ENCODE assay signal across 16 mouse cellular contexts in genomic region chr2:74123360-74124074, GRCm38 (mm10).
DNase-seq lines count a peak whose midpoint lies in the region; ATAC-seq and TF ChIP-seq lines count a peak whose summit lies in the region.
"Had no signal": no experiment of that assay in that cellular context is flagged by ENCODE, and none has a peak within 500 bp of the region (broad histone marks: within the 10 kb centered on the region; RNA-seq: fewer than 3 reads in every experiment).

No protein-coding gene starts in this region.

- no peaks in the 10 kb centered on the region for H3K9me3 ChIP-seq in midbrain, embryonic 12.5 days
- no peaks in the 10 kb centered on the region for H3K9me3 ChIP-seq in midbrain, embryonic 16.5 days (replicated peaks; ENCODE audit: control insufficient read depth, low read length, poor library complexity, severe bottlenecking)
- no peaks in the 10 kb centered on the region for H3K9me3 ChIP-seq in hindbrain, embryonic 16.5 days (ENCODE audit: control insufficient read depth, low read length)
- H3K9me3 ChIP-seq in midbrain, postnatal 0 days (ENCODE audit: low read length) = no peaks in the 10 kb centered on the region
- H3K9me3 ChIP-seq: stomach, embryonic 15.5 days had no signal

- H3K36me3 ChIP-seq in midbrain, embryonic 12.5 days = no peaks in the 10 kb centered on the region
- H3K36me3 ChIP-seq in midbrain, embryonic 16.5 days (ENCODE audit: control insufficient read depth, insufficient read depth, low read length) = no peaks in the 10 kb centered on the region
- no peaks in the 10 kb centered on the region for H3K36me3 ChIP-seq in hindbrain, embryonic 16.5 days (ENCODE audit: control insufficient read depth, insufficient read depth, low read length)
- H3K36me3 ChIP-seq in midbrain, postnatal 0 days (ENCODE audit: insufficient read depth, low read length) = no peaks in the 10 kb centered on the region
- H3K36me3 ChIP-seq: stomach, embryonic 15.5 days had no signal

- peak; percentile 74 for ATAC-seq in midbrain, embryonic 12.5 days (ENCODE audit: low FRiP score, low read depth)
- ATAC-seq in midbrain, embryonic 16.5 days = no peak
- ATAC-seq in hindbrain, embryonic 16.5 days = peak; percentile 69
- ATAC-seq in midbrain, postnatal 0 days (ENCODE audit: low FRiP score) = no peak
- ATAC-seq: intestine, embryonic 16.5 days had no signal

- no peak overlapping the region for H3K4me2 ChIP-seq in midbrain, embryonic 12.5 days (replicated peaks)
- H3K4me2 ChIP-seq in midbrain, embryonic 16.5 days (ENCODE audit: low read length) = no peak overlapping the region
- no peak overlapping the region for H3K4me2 ChIP-seq in hindbrain, embryonic 16.5 days (ENCODE audit: low read length)
- no peak overlapping the region for H3K4me2 ChIP-seq in midbrain, postnatal 0 days (ENCODE audit: low read depth, low read length, poor library complexity, severe bottlenecking)
- H3K4me2 ChIP-seq: liver, embryonic 11.5 days; stomach, embryonic 15.5 days had no signal

- H3K4me1 ChIP-seq in midbrain, embryonic 12.5 days = peaks cover 23% of the 10 kb centered on the region
- H3K4me1 ChIP-seq in midbrain, embryonic 16.5 days (ENCODE audit: control insufficient read depth, insufficient read depth, low read length) = peaks cover 17% of the 10 kb centered on the region
- H3K4me1 ChIP-seq in hindbrain, embryonic 16.5 days (ENCODE audit: control insufficient read depth, insufficient read depth, low read depth, low read length) = peaks cover 7% of the 10 kb centered on the region
- peaks cover 2% of the 10 kb centered on the region; the same call in 1 of the 2 replicates for H3K4me1 ChIP-seq in midbrain, postnatal 0 days (ENCODE audit: insufficient read depth, low read length)
- H3K4me1 ChIP-seq in cerebellum, adult 2 months (ENCODE audit: control insufficient read depth, insufficient read depth, low read length) = no peaks in the 10 kb centered on the region
- H3K4me1 ChIP-seq: megakaryocyte, embryonic 14.5 days; stomach, embryonic 15.5 days had no signal

- H3K27me3 ChIP-seq in midbrain, embryonic 12.5 days = peaks cover 16% of the 10 kb centered on the region
- no peaks in the 10 kb centered on the region for H3K27me3 ChIP-seq in midbrain, embryonic 16.5 days (ENCODE audit: control insufficient read depth, insufficient read depth, low read depth, low read length)
- H3K27me3 ChIP-seq in hindbrain, embryonic 16.5 days (replicated peaks; ENCODE audit: control insufficient read depth, insufficient read depth, low read length) = no peaks in the 10 kb centered on the region
- H3K27me3 ChIP-seq in midbrain, postnatal 0 days (ENCODE audit: insufficient read depth, low read length) = no peaks in the 10 kb centered on the region
- H3K27me3 ChIP-seq in cerebellum, adult 2 months (ENCODE audit: control insufficient read depth, insufficient read depth, low read length) = no peaks in the 10 kb centered on the region
- H3K27me3 ChIP-seq: stomach, embryonic 15.5 days had no signal

- H3K4me3 ChIP-seq in midbrain, embryonic 12.5 days = no peak overlapping the region
- H3K4me3 ChIP-seq in midbrain, embryonic 16.5 days (ENCODE audit: low read depth, low read length) = no peak overlapping the region
- no peak overlapping the region for H3K4me3 ChIP-seq in hindbrain, embryonic 16.5 days (ENCODE audit: low read length)
- no peak overlapping the region for H3K4me3 ChIP-seq in midbrain, postnatal 0 days (ENCODE audit: low read depth, low read length)
- H3K4me3 ChIP-seq in cerebellum, adult 2 months (replicated peaks; ENCODE audit: insufficient read depth, low read depth, low read length) = no peak overlapping the region
- H3K4me3 ChIP-seq: left cerebral cortex, adult 2 months; megakaryocyte, embryonic 14.5 days; stomach, embryonic 15.5 days had no signal

- no peak overlapping the region for H3K9ac ChIP-seq in midbrain, embryonic 12.5 days (replicated peaks)
- no peak overlapping the region for H3K9ac ChIP-seq in midbrain, embryonic 16.5 days (ENCODE audit: low read depth, low read length)
- no peak overlapping the region for H3K9ac ChIP-seq in hindbrain, embryonic 16.5 days (ENCODE audit: low read depth, low read length)
- H3K9ac ChIP-seq in midbrain, postnatal 0 days (replicated peaks; ENCODE audit: low read length, poor library complexity, severe bottlenecking) = no peak overlapping the region
- H3K9ac ChIP-seq: stomach, embryonic 15.5 days had no signal

- TF ChIP-seq POLR2A in cerebellum, adult 2 months (IDR thresholded peaks at IDR 0.05; ENCODE audit: borderline replicate concordance, insufficient read depth, low read length) = no peak

- no peak overlapping the region for H3K27ac ChIP-seq in midbrain, embryonic 12.5 days (replicated peaks)
- H3K27ac ChIP-seq in midbrain, embryonic 16.5 days (ENCODE audit: low read length) = no peak overlapping the region
- H3K27ac ChIP-seq in hindbrain, embryonic 16.5 days (ENCODE audit: low read depth, low read length) = no peak overlapping the region
- H3K27ac ChIP-seq in midbrain, postnatal 0 days (ENCODE audit: low read depth, low read length) = no peak overlapping the region
- no peak overlapping the region for H3K27ac ChIP-seq in cerebellum, adult 2 months (ENCODE audit: insufficient read depth, low read length)
- H3K27ac ChIP-seq: left cerebral cortex, adult 2 months; stomach, embryonic 15.5 days had no signal

- TF ChIP-seq CTCF in midbrain, postnatal 0 days (IDR thresholded peaks at IDR 0.05) = no peak
- no peak for TF ChIP-seq CTCF in cerebellum, adult 2 months (IDR thresholded peaks at IDR 0.05; ENCODE audit: borderline replicate concordance, insufficient read depth, low read depth, low read length)

- DNase-seq in cerebellum, postnatal 10 days = peak; percentile 46 to 58
- DNase-seq in cerebellum, adult 9-11 months = no peak
- peak; percentile 21 for DNase-seq in midbrain, postnatal 0 days (ENCODE audit: low spot score)
- DNase-seq in cerebellum, adult 2 months = no peak
- DNase-seq in urinary bladder, postnatal 14 days (ENCODE audit: low spot score) = no peak
- DNase-seq: adrenal gland, postnatal 14 days; heart, adult 18-20 months; thymus, postnatal 25 days had no signal

- 25% methylated on average over 6 of the region's 6 CpGs for WGBS in midbrain, embryonic 12.5 days
- WGBS in midbrain, embryonic 16.5 days = 20% methylated on average over 6 of the region's 6 CpGs
- 21% methylated on average over 6 of the region's 6 CpGs for WGBS in hindbrain, embryonic 16.5 days
- 30% methylated on average over 6 of the region's 6 CpGs for WGBS in midbrain, postnatal 0 days
- WGBS in cerebellum, adult 2 months = 45% methylated on average over 6 of the region's 6 CpGs

Comparison
In these comparisons a context has a peak if more than half of its experiments do, and no peak if none do; other contexts are left out.
1. DNase-seq: peak in cerebellum, postnatal 10 days (2 of 2) and midbrain, postnatal 0 days (single experiment); none in cerebellum, adult 9-11 months (single experiment), cerebellum, adult 2 months (0 of 2) and urinary bladder, postnatal 14 days (single experiment).
2. ATAC-seq: peak in midbrain, embryonic 12.5 days (single experiment) and hindbrain, embryonic 16.5 days (single experiment); none in midbrain, embryonic 16.5 days (single experiment) and midbrain, postnatal 0 days (single experiment).